Mouse (Mus musculus) lung, embryonic 16.5 days (tissue): ENCODE measurements around the gene Larp4b. TPM values are rescaled to one million over a fixed set of nuclear protein-coding genes. Genes with fewer than 3 reads are reported as not detected.
"Not testable (repeated sequence)": the region's sequence is repeated elsewhere in the genome, so short reads cannot be mapped to it uniquely, and the experiment has no call there.

ENCODE experiments used
- ATAC-seq: fragments of 200-750 bp; cut with Nextera tagmentation; 2 replicates; pipeline ENCODE4 v1.8.0; 2017; ENCODE audit warnings: low read depth, mild to moderate bottlenecking, moderate library complexity
- H3K27ac ChIP-seq: fragments of 300-500 bp; sonication (generic); 2 replicates; pipeline ENCODE4 v1.5.1; 2014; ENCODE audit warnings: mild to moderate bottlenecking, control low read depth, low read length
- H3K27me3 ChIP-seq: fragments of 300-500 bp; sonication (generic); 2 replicates; pipeline ENCODE4 v1.6.1; 2014; ENCODE audit warnings: low read depth, low read length, mixed read lengths; ENCODE audit not compliant: control insufficient read depth, insufficient read depth
- H3K36me3 ChIP-seq: fragments of 300-500 bp; sonication (generic); 2 replicates; pipeline ENCODE4 v1.6.1; 2014; ENCODE audit warnings: low read length; ENCODE audit not compliant: control insufficient read depth, insufficient read depth
- H3K4me1 ChIP-seq: fragments of 300-500 bp; sonication (generic); replicated peaks from 2 replicates; pipeline ENCODE4 v1.6.1; 2014; ENCODE audit warnings: low read length, mixed read lengths; ENCODE audit not compliant: control insufficient read depth, insufficient read depth
- H3K4me2 ChIP-seq: fragments of 300-500 bp; sonication (generic); 2 replicates; pipeline ENCODE4 v1.6.1; 2014; ENCODE audit warnings: low read depth, low read length, control low read depth
- H3K4me3 ChIP-seq: fragments of 300-500 bp; sonication (generic); 2 replicates; pipeline ENCODE4 v1.5.1; 2014; ENCODE audit warnings: mild to moderate bottlenecking, low read length, control low read depth
- H3K9ac ChIP-seq: fragments of 300-500 bp; sonication (generic); 2 replicates; pipeline ENCODE4 v1.6.1; 2014; ENCODE audit warnings: low read length, control low read depth
- H3K9me3 ChIP-seq: fragments of 300-500 bp; sonication (generic); 2 replicates; pipeline ENCODE4 v1.6.1; 2016; ENCODE audit warnings: low read length; ENCODE audit not compliant: control insufficient read depth
- WGBS: fragments of 180-500 bp; shearing (Covaris S2); extraction: QIAGEN DNeasy Blood & Tissue Kit; methylation state at CpG from one replicate; pipeline ENCODE4 v1.1.7; 2014; 5-methylcytosine and 5-hydroxymethylcytosine counted together
- polyA plus RNA-seq: library from polyadenylated mRNA; unstranded; fragments of >200 nt; fragmentation: Nextera tagmentation; extraction: Ambion mirVana; gene quantifications from 2 replicates; pipeline ENCODE4 v1.2.1, GENCODE M21; 2015

The Larp4b gene
- 31.6 and 31.9 TPM in 2 replicates for polyA plus RNA-seq

DNA sequence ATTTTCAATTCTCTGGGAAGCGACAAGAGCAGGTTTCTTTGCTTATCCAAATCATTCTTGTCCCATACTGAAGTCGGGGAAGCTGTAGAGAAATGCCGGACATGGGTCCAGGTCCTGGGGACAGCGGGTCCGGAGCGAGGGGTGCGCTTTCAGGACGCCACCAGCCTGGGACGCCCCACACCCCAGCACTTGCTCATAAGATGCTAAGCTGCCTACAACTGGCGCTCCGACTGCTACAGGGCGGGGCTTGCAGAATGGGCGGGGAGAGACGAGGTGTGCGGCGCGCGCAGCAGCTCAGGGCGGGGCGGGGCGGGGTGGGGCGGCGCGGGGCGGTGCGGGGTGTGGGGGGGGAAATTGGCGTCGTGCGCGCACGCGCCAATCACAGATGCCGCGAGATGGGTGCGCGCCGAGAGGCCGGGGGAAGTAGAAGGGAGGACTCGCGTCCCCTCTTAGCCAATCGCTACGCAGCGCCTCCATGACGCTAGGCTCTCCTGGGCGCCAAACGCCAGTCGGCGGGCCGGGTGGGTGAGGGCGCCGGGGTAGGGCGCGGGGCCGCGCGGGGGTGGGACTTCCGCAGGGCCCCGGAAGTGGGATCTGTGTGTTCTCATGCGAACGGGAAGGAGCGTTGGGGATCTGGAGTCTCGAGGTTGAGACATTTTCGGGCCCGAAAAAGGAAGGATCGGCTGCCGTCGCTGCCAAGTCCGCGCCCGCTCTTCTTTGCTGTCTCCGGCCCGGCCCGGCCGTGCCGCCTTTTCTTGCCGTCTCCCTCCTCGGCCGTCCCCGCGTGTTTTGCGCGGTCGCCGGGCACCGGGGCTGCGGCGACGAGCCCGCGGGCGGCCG, at the start of gene Larp4b:
Gene Larp4b (plus strand): TSS at position 566 of the 840 bp plus-strand sequence.
- no peaks in the 10 kb centered on the region for H3K27me3 ChIP-seq
- peak within 1 kb of the TSS; percentile 77 for H3K4me2 ChIP-seq
- H3K36me3 ChIP-seq, result no peaks in the 10 kb centered on the region; the same call in 1 of the 2 replicates
- peak; percentile 100 for ATAC-seq
- H3K9me3 ChIP-seq, result no peaks in the 10 kb centered on the region
- H3K4me3 ChIP-seq, result peak within 1 kb of the TSS; percentile 97
- H3K27ac ChIP-seq, result peak within 1 kb of the TSS; percentile 96
- H3K4me1 ChIP-seq, result peaks cover 16% of the 10 kb centered on the region
- WGBS, result under 1% methylated on average over 69 of the region's 92 CpGs
- peak within 1 kb of the TSS; percentile 96 for H3K9ac ChIP-seq

DNA sequence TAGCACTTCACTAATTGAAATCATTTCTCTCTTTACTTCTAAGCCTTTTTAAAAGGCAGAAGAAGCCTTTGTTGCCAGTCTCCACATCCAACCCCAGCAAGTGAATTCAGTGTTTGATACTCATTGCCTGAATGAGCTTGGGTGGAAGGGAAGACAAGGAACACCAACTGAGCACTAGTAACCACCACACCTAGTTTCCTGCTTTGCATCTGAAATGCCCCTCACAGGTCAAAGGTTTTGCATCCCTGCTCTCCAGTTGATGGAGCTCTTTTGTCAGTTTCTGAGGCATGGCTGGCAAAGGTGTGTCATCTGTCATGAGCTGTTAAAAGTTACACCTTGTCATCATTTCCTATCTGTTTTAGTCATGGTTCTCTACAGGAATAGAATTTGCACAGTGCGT, 49.0 kb upstream of the Larp4b start:
- H3K4me3 ChIP-seq, result no peak overlapping the region
- H3K27me3 ChIP-seq, result no peaks in the 10 kb centered on the region
- no peak for ATAC-seq
- H3K27ac ChIP-seq, result no peak overlapping the region
- H3K4me2 ChIP-seq, result no peak overlapping the region
- no peaks in the 10 kb centered on the region for H3K36me3 ChIP-seq
- 100% methylated on average over 1 of the region's 1 CpGs for WGBS
- no peaks in the 10 kb centered on the region for H3K9me3 ChIP-seq
- no peak overlapping the region for H3K9ac ChIP-seq
- H3K4me1 ChIP-seq, result peaks cover 10% of the 10 kb centered on the region

DNA sequence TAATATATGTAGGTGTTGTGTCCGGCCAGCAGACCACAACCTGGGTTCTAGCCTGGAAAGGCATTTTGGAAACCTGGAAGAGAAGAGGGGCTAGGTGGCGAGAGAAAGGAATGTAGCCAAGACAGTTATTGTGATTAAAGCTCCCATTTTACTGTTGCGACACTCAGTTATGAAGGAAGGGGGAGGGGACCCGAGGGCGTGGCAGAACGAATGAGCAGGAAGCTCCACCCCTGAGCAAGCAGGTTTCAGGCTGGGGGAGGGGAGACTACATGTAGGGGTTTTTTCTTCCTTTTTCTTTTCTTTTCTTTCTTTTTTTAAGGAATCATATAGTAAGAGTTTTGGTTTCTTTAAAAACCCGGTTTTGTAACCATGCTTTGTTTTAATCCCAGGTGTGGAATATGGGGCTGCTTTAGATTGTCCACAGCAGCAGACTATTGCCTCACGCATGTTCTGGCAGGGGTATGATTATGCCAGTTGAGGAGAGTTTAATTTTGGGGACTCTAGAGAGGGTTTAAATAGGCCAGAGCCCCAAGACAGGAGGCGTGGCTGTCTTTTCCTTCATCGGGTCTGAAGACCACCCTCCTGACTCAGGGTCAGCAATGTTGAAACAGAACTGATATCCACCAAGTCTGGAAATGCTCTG, 41.5 kb upstream of the Larp4b start:
- H3K9ac ChIP-seq, H3K4me3 ChIP-seq, H3K4me1 ChIP-seq, H3K9me3 ChIP-seq, H3K27me3 ChIP-seq, H3K36me3 ChIP-seq, ATAC-seq, H3K27ac ChIP-seq, H3K4me2 ChIP-seq: not testable (repeated sequence)
- 43% methylated on average over 10 of the region's 10 CpGs for WGBS

DNA sequence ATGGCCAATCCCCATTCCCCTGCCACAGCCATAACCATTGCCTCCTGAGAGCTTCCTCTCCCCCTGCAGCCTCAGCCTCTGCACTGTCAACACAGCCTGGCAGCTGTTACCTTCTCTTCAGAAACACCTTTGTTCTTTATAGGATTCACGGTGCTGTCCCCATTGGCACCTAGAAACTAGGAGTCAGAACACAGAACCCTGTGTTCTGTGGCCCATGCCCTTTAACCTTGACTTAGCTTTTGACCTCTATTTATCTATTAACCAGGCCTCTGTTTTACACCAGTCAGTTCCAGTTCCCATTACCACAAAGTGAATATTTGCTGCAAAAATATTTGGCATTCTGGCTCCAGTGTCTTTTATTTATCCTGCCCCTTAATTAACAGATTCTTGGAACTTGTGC, 36.4 kb upstream of the Larp4b start:
- Histone ChIP-seq H3K4me3 (no peak overlapping the region), H3K27me3 (no peaks in the 10 kb centered on the region), H3K4me1 (no peaks in the 10 kb centered on the region), H3K9ac (no peak overlapping the region), H3K9me3 (no peaks in the 10 kb centered on the region), H3K27ac (no peak overlapping the region), H3K4me2 (no peak overlapping the region), H3K36me3 (no peaks in the 10 kb centered on the region)
- 19% methylated on average over 1 of the region's 1 CpGs for WGBS
- no peak for ATAC-seq

DNA sequence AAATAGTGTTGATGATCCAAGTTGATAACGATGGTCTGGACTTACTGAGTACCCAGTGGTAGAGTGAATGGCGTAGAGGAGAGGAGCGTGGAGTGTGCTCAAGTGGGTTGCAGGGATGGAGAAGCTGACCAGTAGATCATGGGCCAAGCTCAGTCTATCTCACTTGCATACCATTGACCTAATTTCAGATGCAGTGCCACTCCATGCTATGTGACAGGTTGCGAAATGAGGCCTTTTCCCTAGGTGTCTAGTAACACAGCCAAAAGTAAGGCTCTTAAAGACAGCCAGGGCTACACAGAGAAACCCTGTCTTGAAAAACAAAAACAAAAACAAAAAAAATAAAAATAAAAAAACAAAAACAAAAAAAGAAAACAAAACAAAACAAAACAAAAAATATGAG, 35.0 kb upstream of the Larp4b start:
- no peak for ATAC-seq
- no peaks in the 10 kb centered on the region for H3K9me3 ChIP-seq
- H3K4me2 ChIP-seq, result no peak overlapping the region
- 80% methylated on average over 4 of the region's 4 CpGs for WGBS
- H3K36me3 ChIP-seq, result no peaks in the 10 kb centered on the region
- no peak overlapping the region for H3K27ac ChIP-seq
- no peaks in the 10 kb centered on the region for H3K27me3 ChIP-seq
- H3K9ac ChIP-seq, result no peak overlapping the region
- H3K4me3 ChIP-seq, result no peak overlapping the region
- H3K4me1 ChIP-seq, result no peaks in the 10 kb centered on the region

DNA sequence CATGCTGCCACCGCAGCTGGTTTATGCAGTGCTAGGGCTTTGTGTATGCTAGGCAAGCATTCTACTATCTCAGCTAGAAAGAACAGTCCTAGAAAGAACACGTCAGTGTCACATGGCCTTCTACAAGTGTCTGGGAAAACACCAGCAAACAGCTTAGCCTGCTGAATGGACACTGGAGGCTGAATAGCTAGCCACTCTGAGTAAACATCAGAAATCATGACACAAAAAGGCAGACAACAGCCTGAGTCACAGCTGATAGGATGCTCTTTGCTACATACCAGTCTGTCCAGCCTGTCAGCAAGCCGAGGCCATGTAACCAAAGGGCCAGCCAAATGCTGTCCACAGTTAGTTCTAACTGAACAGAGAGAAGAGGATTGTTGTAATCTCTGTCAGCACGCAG, 32.3 kb upstream of the Larp4b start:
- no peak overlapping the region for H3K9ac ChIP-seq
- no peak overlapping the region for H3K4me2 ChIP-seq
- H3K27ac ChIP-seq, result no peak overlapping the region
- 61% methylated on average over 4 of the region's 4 CpGs for WGBS
- H3K4me1 ChIP-seq, result no peaks in the 10 kb centered on the region
- no peak overlapping the region for H3K4me3 ChIP-seq
- H3K27me3 ChIP-seq, result no peaks in the 10 kb centered on the region
- no peaks in the 10 kb centered on the region for H3K9me3 ChIP-seq
- no peak for ATAC-seq
- H3K36me3 ChIP-seq, result no peaks in the 10 kb centered on the region

DNA sequence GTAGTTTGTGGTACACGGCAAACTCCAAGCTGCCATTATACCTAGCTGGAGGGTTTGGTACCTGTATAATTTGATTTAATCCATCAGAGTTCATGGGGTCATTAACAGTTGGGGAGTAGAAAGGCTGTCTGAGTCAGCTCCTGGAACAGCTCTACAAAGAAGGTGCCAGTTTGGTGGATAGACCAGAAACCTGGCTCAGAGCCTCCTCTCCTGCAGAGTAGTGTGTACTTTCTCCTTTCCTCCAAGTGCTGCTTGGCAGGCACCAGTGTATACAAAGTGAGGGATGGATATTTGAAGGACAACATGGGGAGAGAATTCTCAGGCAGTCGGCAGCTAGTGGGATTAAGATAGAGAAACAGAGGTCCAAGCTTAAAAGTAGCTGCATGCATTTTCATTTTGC, 29.5 kb upstream of the Larp4b start:
- no peaks in the 10 kb centered on the region for H3K36me3 ChIP-seq
- H3K9ac ChIP-seq, result no peak overlapping the region
- H3K27me3 ChIP-seq, result no peaks in the 10 kb centered on the region
- H3K4me2 ChIP-seq, result no peak overlapping the region
- WGBS, result 67% methylated on average over 2 of the region's 2 CpGs
- no peaks in the 10 kb centered on the region for H3K9me3 ChIP-seq
- H3K4me1 ChIP-seq, result no peaks in the 10 kb centered on the region
- no peak overlapping the region for H3K27ac ChIP-seq
- no peak overlapping the region for H3K4me3 ChIP-seq
- ATAC-seq, result 0 out of 2 replicates have a peak, but pooled peaks have one; percentile 38

DNA sequence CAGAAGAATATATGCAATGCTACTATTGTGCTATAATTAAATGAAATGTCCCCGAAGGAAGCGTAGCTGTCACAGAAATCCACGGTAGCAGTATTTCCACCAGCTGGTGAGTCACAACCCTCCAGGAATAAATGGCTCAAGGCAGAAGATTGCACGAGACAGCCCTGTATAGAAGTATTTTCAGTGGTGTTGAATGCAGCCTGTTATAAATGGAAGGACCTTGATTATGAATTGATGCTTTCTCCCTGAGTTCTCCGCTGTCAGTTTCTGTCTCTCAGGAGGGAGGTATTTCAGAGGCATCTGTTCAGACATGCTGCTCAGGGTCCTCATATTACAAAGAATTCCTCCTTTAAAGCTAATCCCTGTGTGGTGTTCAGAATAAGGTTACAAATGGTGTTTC, 27.6 kb upstream of the Larp4b start:
- ATAC-seq, result no peak
- WGBS, result 64% methylated on average over 5 of the region's 5 CpGs
- H3K27ac ChIP-seq, result no peak overlapping the region

DNA sequence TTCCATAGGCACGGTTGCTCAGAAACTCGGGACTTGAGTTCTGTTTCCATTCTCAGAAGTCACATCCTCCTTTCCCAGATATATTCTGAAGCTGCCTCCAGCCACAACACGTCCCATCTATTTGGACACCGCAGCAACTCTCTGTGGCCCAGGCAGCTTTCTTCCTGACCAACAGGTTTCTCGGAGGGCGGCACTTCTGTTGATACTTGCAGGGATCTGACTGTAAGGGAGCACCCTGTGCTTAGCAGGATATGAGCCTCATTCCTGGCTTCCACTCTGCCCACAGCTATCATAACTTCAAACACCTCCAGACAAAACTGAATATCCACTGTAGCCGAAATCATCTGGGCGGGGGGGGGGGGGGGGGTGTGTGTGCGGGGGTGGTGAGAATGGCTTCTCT, 22.7 kb upstream of the Larp4b start:
- H3K9me3 ChIP-seq, result no peaks in the 10 kb centered on the region
- 65% methylated on average over 9 of the region's 9 CpGs for WGBS
- no peaks in the 10 kb centered on the region; the same call in 1 of the 2 replicates for H3K27me3 ChIP-seq
- no peak overlapping the region for H3K4me2 ChIP-seq
- no peak overlapping the region for H3K27ac ChIP-seq
- H3K36me3 ChIP-seq, result no peaks in the 10 kb centered on the region
- ATAC-seq, result no peak
- H3K9ac ChIP-seq, result no peak overlapping the region
- H3K4me1 ChIP-seq, result no peaks in the 10 kb centered on the region
- no peak overlapping the region for H3K4me3 ChIP-seq

More for the DNA sequence above, 27.6 kb upstream of the Larp4b start:
- Histone ChIP-seq H3K36me3 (no peaks in the 10 kb centered on the region), H3K4me1 (no peaks in the 10 kb centered on the region), H3K9me3 (no peaks in the 10 kb centered on the region), H3K4me3 (no peak overlapping the region), H3K4me2 (no peak overlapping the region), H3K9ac (no peak overlapping the region), H3K27me3 (no peaks in the 10 kb centered on the region)
